Mouse (Mus musculus) neural tube, embryonic 15.5 days (tissue): ENCODE results near the gene Gm14781. TPM values are rescaled to one million over a fixed set of nuclear protein-coding genes. Genes with fewer than 3 reads are reported as not detected.
"Not testable (repeated sequence)": the region's sequence is repeated elsewhere in the genome, so short reads cannot be mapped to it uniquely, and the experiment has no call there.

Experiments used
- ATAC-seq: fragments of 200-750 bp; cut with Nextera tagmentation; 2 replicates; pipeline ENCODE4 v1.8.0; 2017; ENCODE audit warnings: mild to moderate bottlenecking, moderate TSS enrichment, moderate library complexity; ENCODE audit not compliant: low FRiP score
- H3K27ac ChIP-seq: fragments of 300-500 bp; sonication (generic); replicated peaks from 2 replicates; pipeline ENCODE4 v1.5.1; 2015; ENCODE audit warnings: mild to moderate bottlenecking, inconsistent platforms
- H3K27me3 ChIP-seq: fragments of 300-500 bp; sonication (generic); replicated peaks from 2 replicates; pipeline ENCODE4 v1.6.1; 2015; ENCODE audit warnings: inconsistent platforms
- H3K36me3 ChIP-seq: fragments of 300-500 bp; sonication (generic); 2 replicates; pipeline ENCODE4 v1.6.1; 2015; ENCODE audit warnings: inconsistent platforms
- H3K4me1 ChIP-seq: fragments of 300-500 bp; sonication (generic); 2 replicates; pipeline ENCODE4 v1.6.1; 2015; ENCODE audit warnings: inconsistent platforms
- H3K4me2 ChIP-seq: fragments of 300-500 bp; sonication (generic); 2 replicates; pipeline ENCODE4 v1.6.1; 2015; ENCODE audit warnings: inconsistent platforms, mild to moderate bottlenecking, moderate library complexity
- H3K4me3 ChIP-seq: fragments of 300-500 bp; sonication (generic); replicated peaks from 2 replicates; pipeline ENCODE4 v1.5.1; 2015; ENCODE audit warnings: mild to moderate bottlenecking, inconsistent platforms
- H3K9ac ChIP-seq: fragments of 300-500 bp; sonication (generic); replicated peaks from 2 replicates; pipeline ENCODE4 v1.6.1; 2015; ENCODE audit warnings: mild to moderate bottlenecking, inconsistent platforms
- H3K9me3 ChIP-seq: fragments of 300-500 bp; sonication (generic); replicated peaks from 2 replicates; pipeline ENCODE4 v1.6.1; 2016; ENCODE audit warnings: inconsistent platforms
- WGBS: fragments of 180-500 bp; shearing (Covaris S2); methylation state at CpG from one replicate; pipeline ENCODE4 v1.1.7; 2015; ENCODE audit warnings: mixed read lengths; 5-methylcytosine and 5-hydroxymethylcytosine counted together
- polyA plus RNA-seq: library from polyadenylated mRNA; unstranded; fragments of >200 nt; fragmentation: Nextera tagmentation; extraction: Ambion mirVana; gene quantifications from 2 replicates; pipeline ENCODE4 v1.2.1, GENCODE M21; 2015

The Gm14781 gene
- polyA plus RNA-seq: not detected in 2 replicates

DNA sequence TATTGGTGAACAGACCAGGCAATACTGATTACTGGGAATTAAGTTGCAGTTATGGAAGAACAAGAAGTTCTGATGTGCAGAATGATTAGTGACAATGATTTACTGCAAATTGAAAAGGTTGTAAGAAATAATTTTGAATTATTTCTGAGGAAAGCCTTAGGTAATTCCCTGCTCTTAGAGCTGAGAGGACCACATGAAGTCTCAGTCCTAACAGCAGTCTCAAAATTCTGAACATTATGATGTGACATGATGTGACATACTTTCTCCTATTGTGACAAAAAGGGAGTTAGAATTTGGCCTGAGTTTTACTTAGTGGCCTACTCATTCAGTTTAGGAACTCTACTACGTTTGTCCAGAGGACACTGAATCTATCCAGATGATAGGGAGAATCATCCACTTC lies at the start of gene Gm14781:
Gm14781 (plus strand) TSS at position 301 of the 400 bp plus-strand sequence.
- not testable (repeated sequence) for H3K9ac ChIP-seq, H3K36me3 ChIP-seq, ATAC-seq, H3K27ac ChIP-seq, H3K4me2 ChIP-seq, H3K9me3 ChIP-seq, H3K4me3 ChIP-seq, H3K27me3 ChIP-seq, H3K4me1 ChIP-seq
- WGBS: 79% methylated on average over 1 of the region's 1 CpGs

DNA sequence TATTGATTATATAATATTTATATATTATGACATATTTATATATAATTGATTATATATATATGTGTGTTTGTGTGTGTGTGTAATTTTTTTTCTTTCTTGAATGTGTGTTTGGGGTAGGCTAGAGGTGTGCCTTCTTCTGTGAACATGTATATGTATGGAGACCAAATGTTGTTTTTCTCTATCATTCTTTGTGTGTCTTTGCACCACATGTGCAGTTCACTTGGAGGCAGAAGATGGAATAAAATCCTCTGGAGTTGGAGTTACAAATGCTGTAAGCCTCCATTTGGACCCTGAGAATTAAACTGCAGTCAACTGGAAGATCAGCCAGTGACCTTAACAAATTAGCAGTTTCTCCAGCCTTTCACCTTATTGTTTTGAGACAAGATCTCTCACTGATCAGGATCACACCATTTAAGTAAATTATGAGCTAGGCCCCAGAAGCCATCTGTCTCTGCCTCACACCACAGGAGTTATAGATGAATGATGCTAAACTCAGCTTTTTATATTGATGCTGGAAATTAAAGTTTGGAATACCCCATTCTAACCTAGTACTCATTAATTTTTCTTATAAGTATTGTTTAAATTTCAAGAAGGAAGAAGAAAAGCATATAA lies 23.1 kb downstream of the Gm14781 start:
- ATAC-seq, H3K4me2 ChIP-seq, H3K4me1 ChIP-seq, H3K27me3 ChIP-seq, H3K9ac ChIP-seq, H3K4me3 ChIP-seq, H3K36me3 ChIP-seq, H3K9me3 ChIP-seq, H3K27ac ChIP-seq: not testable (repeated sequence)

Other genes starting within 250 kb of the Gm14781 start
- gene Gm5072, start 239.7 kb upstream of the Gm14781 start, polyA plus RNA-seq: not detected in 2 replicates
- gene Gm8914, start 152.1 kb upstream of the Gm14781 start, polyA plus RNA-seq: not detected in 2 replicates
- gene 1700084M14Rik, start 56.3 kb upstream of the Gm14781 start, polyA plus RNA-seq: not detected in 2 replicates
- gene Mageb5, start 150.8 kb downstream of the Gm14781 start, polyA plus RNA-seq: not detected in 2 replicates